Mouse (Mus musculus) intestine, embryonic 14.5 days (tissue): Measurements from ENCODE around the gene Rdh1. TPM values are rescaled to one million over a fixed set of nuclear protein-coding genes. Genes with fewer than 3 reads are reported as not detected.
"Not testable (repeated sequence)": the region's sequence is repeated elsewhere in the genome, so short reads cannot be mapped to it uniquely, and the experiment has no call there.

Experiments
- ATAC-seq: fragments of 200-750 bp; cut with Nextera tagmentation; replicated peaks from 2 replicates; pipeline ENCODE4 v1.8.0; 2017; ENCODE audit warnings: low read depth, moderate number of reproducible peaks, moderate TSS enrichment, moderate library complexity; ENCODE audit not compliant: low FRiP score, low TSS enrichment
- DNase-seq: peaks from one replicate; pipeline ENCODE4 v3.0.0-alpha.2; 2018; ENCODE audit warnings: low spot score
- H3K27ac ChIP-seq: fragments of 300-500 bp; sonication (generic); 2 replicates; pipeline ENCODE4 v1.5.1; 2014; ENCODE audit warnings: low read depth, mild to moderate bottlenecking, control low read depth
- H3K27me3 ChIP-seq: fragments of 300-500 bp; sonication (generic); replicated peaks from 2 replicates; pipeline ENCODE4 v1.6.1; 2014; ENCODE audit warnings: low read length, control low read depth; ENCODE audit not compliant: control insufficient read depth, insufficient read depth
- H3K36me3 ChIP-seq: fragments of 300-500 bp; sonication (generic); 2 replicates; pipeline ENCODE4 v1.6.1; 2014; ENCODE audit warnings: low read length, control low read depth; ENCODE audit not compliant: control insufficient read depth, insufficient read depth
- H3K4me1 ChIP-seq: fragments of 300-500 bp; sonication (generic); replicated peaks from 2 replicates; pipeline ENCODE4 v1.6.1; 2014; ENCODE audit warnings: low read length, control low read depth, mixed read lengths; ENCODE audit not compliant: control insufficient read depth, insufficient read depth
- H3K4me2 ChIP-seq: fragments of 300-500 bp; sonication (generic); 2 replicates; pipeline ENCODE4 v1.6.1; 2014; ENCODE audit warnings: low read length
- H3K4me3 ChIP-seq: fragments of 300-500 bp; sonication (generic); 2 replicates; pipeline ENCODE4 v1.5.1; 2014; ENCODE audit warnings: low read depth, low read length, control low read depth, mixed read lengths
- H3K9ac ChIP-seq: fragments of 300-500 bp; sonication (generic); 2 replicates; pipeline ENCODE4 v1.6.1; 2014; ENCODE audit warnings: mild to moderate bottlenecking, low read length
- H3K9me3 ChIP-seq: fragments of 300-500 bp; sonication (generic); 2 replicates; pipeline ENCODE4 v1.6.1; 2016; ENCODE audit warnings: low read length, control low read depth; ENCODE audit not compliant: control insufficient read depth
- WGBS: fragments of 180-500 bp; shearing (Covaris S2); extraction: QIAGEN DNeasy Blood & Tissue Kit; methylation state at CpG from one replicate; pipeline ENCODE4 v1.1.7; 2014; 5-methylcytosine and 5-hydroxymethylcytosine counted together
- polyA plus RNA-seq: library from polyadenylated mRNA; unstranded; fragments of >200 nt; fragmentation: Nextera tagmentation; extraction: Ambion mirVana; gene quantifications from 2 replicates; pipeline ENCODE4 v1.2.1, GENCODE M21; 2014

Gene Rdh1
- polyA plus RNA-seq, 1 experiment from 2014 or later = 0.07 TPM

GRCm38 (mm10) chr10:127755246-127755645 lies 4.3 kb upstream of the Rdh1 start:
- no peak for DNase-seq
- no peak overlapping the region for H3K4me3 ChIP-seq
- H3K4me2 ChIP-seq = no peak overlapping the region
- no peaks in the 10 kb centered on the region for H3K27me3 ChIP-seq
- WGBS = 76% methylated on average over 3 of the region's 3 CpGs
- H3K4me1 ChIP-seq = peaks cover 5% of the 10 kb centered on the region; the same call in 1 of the 2 replicates
- H3K36me3 ChIP-seq = no peaks in the 10 kb centered on the region
- no peak overlapping the region for H3K27ac ChIP-seq
- H3K9ac ChIP-seq = no peak overlapping the region
- ATAC-seq = no peak
- H3K9me3 ChIP-seq = no peaks in the 10 kb centered on the region

GRCm38 (mm10) chr10:127755770-127756468 lies 3.6 kb upstream of the Rdh1 start:
- Histone ChIP-seq H3K4me3 (peak overlapping the region; percentile 21), H3K27ac (peak overlapping the region; percentile 11; the same call in 1 of the 2 replicates), H3K9ac (peak overlapping the region; percentile 22; the same call in 1 of the 2 replicates), H3K9me3 (no peaks in the 10 kb centered on the region), H3K36me3 (no peaks in the 10 kb centered on the region), H3K4me1 (peaks cover 5% of the 10 kb centered on the region; the same call in 1 of the 2 replicates), H3K4me2 (peak overlapping the region; percentile 55), H3K27me3 (no peaks in the 10 kb centered on the region)
- ATAC-seq (no peak), DNase-seq (no peak)
- 26% methylated on average over 16 of the region's 18 CpGs for WGBS

- H3K4me3 ChIP-seq, H3K27me3 ChIP-seq, H3K9ac ChIP-seq, H3K27ac ChIP-seq, H3K4me2 ChIP-seq, ATAC-seq, H3K36me3 ChIP-seq, H3K9me3 ChIP-seq, H3K4me1 ChIP-seq: not testable (repeated sequence)
- peak; percentile 43 for DNase-seq
- WGBS = 84% methylated on average over 10 of the region's 10 CpGs
Observed at GRCm38 (mm10) chr10:127762926-127763325, 3.4 kb downstream of the Rdh1 start.

- H3K4me2 ChIP-seq = no peak overlapping the region
- no peaks in the 10 kb centered on the region for H3K4me1 ChIP-seq
- no peaks in the 10 kb centered on the region for H3K9me3 ChIP-seq
- DNase-seq = peak; percentile 63
- no peaks in the 10 kb centered on the region for H3K36me3 ChIP-seq
- WGBS = 62% methylated on average over 12 of the region's 12 CpGs
- H3K9ac ChIP-seq = no peak overlapping the region
- ATAC-seq = peak; percentile 69
- H3K27ac ChIP-seq = no peak overlapping the region
- no peaks in the 10 kb centered on the region for H3K27me3 ChIP-seq
- H3K4me3 ChIP-seq = no peak overlapping the region
Observed at GRCm38 (mm10) chr10:127763914-127764680, 4.6 kb downstream of the Rdh1 start.

- DNase-seq (no peak), ATAC-seq (no peak)
- H3K4me2 ChIP-seq = no peak overlapping the region
Observed at GRCm38 (mm10) chr10:127766564-127766963, 7.0 kb downstream of the Rdh1 start.

GRCm38 (mm10) chr10:127776011-127776410 lies 16.5 kb downstream of the Rdh1 start, which contains the start of gene Rdh9:
Gene Rdh9 (plus strand): TSS chr10:127776386.
- H3K9me3 ChIP-seq = no peaks in the 10 kb centered on the region
- no peaks in the 10 kb centered on the region for H3K27me3 ChIP-seq
- ATAC-seq (no peak), DNase-seq (no peak)
- no peak within 1 kb of the TSS for H3K4me2 ChIP-seq
- no peak within 1 kb of the TSS for H3K9ac ChIP-seq
- no peak within 1 kb of the TSS for H3K4me3 ChIP-seq
- H3K27ac ChIP-seq = no peak within 1 kb of the TSS
- 73% methylated on average over 2 of the region's 2 CpGs for WGBS
- H3K4me1 ChIP-seq = no peaks in the 10 kb centered on the region
- H3K36me3 ChIP-seq = no peaks in the 10 kb centered on the region

More at GRCm38 (mm10) chr10:127766564-127766963, 7.0 kb downstream of the Rdh1 start:
- Histone ChIP-seq H3K36me3 (no peaks in the 10 kb centered on the region), H3K9ac (no peak overlapping the region), H3K9me3 (no peaks in the 10 kb centered on the region), H3K27me3 (no peaks in the 10 kb centered on the region), H3K27ac (no peak overlapping the region), H3K4me3 (no peak overlapping the region), H3K4me1 (no peaks in the 10 kb centered on the region)
- WGBS = 87% methylated on average over 1 of the region's 1 CpGs

GRCm38 (mm10) chr10:127782321-127782720 lies 22.8 kb downstream of the Rdh1 start:
- H3K9ac ChIP-seq, H3K27me3 ChIP-seq, H3K36me3 ChIP-seq, H3K4me3 ChIP-seq, ATAC-seq, DNase-seq, H3K27ac ChIP-seq, H3K9me3 ChIP-seq, H3K4me2 ChIP-seq, H3K4me1 ChIP-seq: not testable (repeated sequence)
- WGBS = 95% methylated on average over 17 of the region's 17 CpGs

GRCm38 (mm10) chr10:127785411-127785810 lies 25.9 kb downstream of the Rdh1 start:
- 90% methylated on average over 1 of the region's 1 CpGs for WGBS
- H3K4me1 ChIP-seq, DNase-seq, H3K9ac ChIP-seq, H3K4me3 ChIP-seq, ATAC-seq, H3K27ac ChIP-seq, H3K9me3 ChIP-seq, H3K4me2 ChIP-seq, H3K27me3 ChIP-seq, H3K36me3 ChIP-seq: not testable (repeated sequence)
